Mouse (Mus musculus): ENCODE measurements around the gene Il31. TPM values are rescaled to one million over a fixed set of nuclear protein-coding genes. Genes with fewer than 3 reads are reported as not detected.
"Not testable (repeated sequence)": the region's sequence is repeated elsewhere in the genome, so short reads cannot be mapped to it uniquely, and the experiment has no call there.

Il31 gene
- total and polyA plus RNA-seq, 2 experiments from 2014 or later, result not detected

- 0 out of 2 replicates have a peak, but pooled peaks cover 9% of the 10 kb centered on the region for H3K4me1 ChIP-seq (ENCODE audit: control insufficient read depth, insufficient read depth)
- H3K4me2 ChIP-seq (ENCODE audit: low read depth, low read length), result no peak overlapping the region
- no peak for ATAC-seq (ENCODE audit: insufficient read depth, low read depth)
- no peak overlapping the region for H3K27ac ChIP-seq (ENCODE audit: low read depth)
- TF ChIP-seq CTCF (IDR thresholded peaks at IDR 0.05; ENCODE audit: low read depth), result no peak
- no peak for TF ChIP-seq EP300 (IDR thresholded peaks at IDR 0.05; ENCODE audit: low read depth)
- no peak overlapping the region for H3K4me3 ChIP-seq (ENCODE audit: low read depth, low read length)
- no peaks in the 10 kb centered on the region for H3K27me3 ChIP-seq (ENCODE audit: control insufficient read depth, insufficient read depth, low read length)
- H3K9me3 ChIP-seq (replicated peaks; ENCODE audit: control insufficient read depth, low read length), result no peaks in the 10 kb centered on the region
- H3K9ac ChIP-seq (replicated peaks; ENCODE audit: low read depth, low read length), result no peak overlapping the region
- DNase-seq (ENCODE audit: low spot score), result no peak
- WGBS, result 86% methylated on average over 9 of the region's 9 CpGs
- H3K36me3 ChIP-seq (replicated peaks; ENCODE audit: control insufficient read depth, insufficient read depth, low read length), result peaks cover 42% of the 10 kb centered on the region
Observed at GRCm38 (mm10) chr5:123520666-123521065, 31.4 kb upstream of the Il31 start.

- Histone ChIP-seq H3K9ac (replicated peaks; ENCODE audit: low read depth, low read length) (no peak overlapping the region), H3K4me3 (ENCODE audit: low read depth, low read length) (no peak overlapping the region), H3K4me2 (ENCODE audit: low read depth, low read length) (no peak overlapping the region), H3K27me3 (ENCODE audit: control insufficient read depth, insufficient read depth, low read length) (no peaks in the 10 kb centered on the region), H3K27ac (ENCODE audit: low read depth) (no peak overlapping the region), H3K4me1 (ENCODE audit: control insufficient read depth, insufficient read depth) (no peaks in the 10 kb centered on the region), H3K9me3 (replicated peaks; ENCODE audit: control insufficient read depth, low read length) (no peaks in the 10 kb centered on the region), H3K36me3 (replicated peaks; ENCODE audit: control insufficient read depth, insufficient read depth, low read length) (peaks cover 63% of the 10 kb centered on the region)
- 89% methylated on average over 5 of the region's 5 CpGs for WGBS
- ATAC-seq (ENCODE audit: insufficient read depth, low read depth), result no peak
- no peak for TF ChIP-seq CTCF (IDR thresholded peaks at IDR 0.05; ENCODE audit: low read depth)
- no peak for TF ChIP-seq EP300 (IDR thresholded peaks at IDR 0.05; ENCODE audit: low read depth)
- DNase-seq (ENCODE audit: low spot score), result no peak
Observed at GRCm38 (mm10) chr5:123514871-123515270, 25.6 kb upstream of the Il31 start.

GRCm38 (mm10) chr5:123512102-123512501 is 22.8 kb upstream of the Il31 start:
- Histone ChIP-seq H3K4me2 (ENCODE audit: low read depth, low read length) (no peak overlapping the region), H3K9ac (replicated peaks; ENCODE audit: low read depth, low read length) (0 out of 2 replicates have a peak overlapping the region, but pooled peaks have one; percentile 4), H3K27ac (ENCODE audit: low read depth) (no peak overlapping the region), H3K4me3 (ENCODE audit: low read depth, low read length) (no peak overlapping the region), H3K9me3 (replicated peaks; ENCODE audit: control insufficient read depth, low read length) (no peaks in the 10 kb centered on the region), H3K4me1 (ENCODE audit: control insufficient read depth, insufficient read depth) (peaks cover 14% of the 10 kb centered on the region), H3K27me3 (ENCODE audit: control insufficient read depth, insufficient read depth, low read length) (peaks cover 21% of the 10 kb centered on the region), H3K36me3 (replicated peaks; ENCODE audit: control insufficient read depth, insufficient read depth, low read length) (peaks cover 38% of the 10 kb centered on the region)
- no peak for ATAC-seq (ENCODE audit: insufficient read depth, low read depth)
- no peak for TF ChIP-seq EP300 (IDR thresholded peaks at IDR 0.05; ENCODE audit: low read depth)
- no peak for TF ChIP-seq CTCF (IDR thresholded peaks at IDR 0.05; ENCODE audit: low read depth)
- DNase-seq (ENCODE audit: low spot score), result no peak
- WGBS, result 72% methylated on average over 3 of the region's 3 CpGs

DNA sequence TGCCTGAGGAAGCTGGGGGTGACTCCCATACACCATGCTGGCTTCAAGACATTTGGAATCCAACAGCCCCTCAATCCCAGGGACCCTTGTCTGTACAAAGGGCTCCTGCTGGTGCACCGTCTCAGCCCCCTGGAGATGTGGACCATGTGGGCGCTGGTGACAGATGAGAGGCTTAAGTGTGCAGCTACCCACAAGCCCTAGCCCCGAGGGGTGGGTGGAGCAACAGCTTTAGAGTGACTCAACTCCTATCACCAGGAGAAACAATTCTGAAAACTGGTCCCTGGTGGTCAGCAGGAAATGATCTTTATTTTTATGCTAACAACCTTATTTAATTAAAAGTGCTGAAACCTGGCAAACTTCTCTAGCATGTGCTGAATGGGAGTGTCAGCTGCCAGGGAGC is 22.1 kb upstream of the Il31 start:
- peaks cover 28% of the 10 kb centered on the region for H3K27me3 ChIP-seq (ENCODE audit: control insufficient read depth, insufficient read depth, low read length)

GRCm38 (mm10) chr5:123510160-123510559 is 20.9 kb upstream of the Il31 start, which contains the start of gene B3gnt4:
Gene B3gnt4, plus strand, starts transcription at chr5:123510460.
- ATAC-seq (ENCODE audit: insufficient read depth, low read depth), result no peak
- Histone ChIP-seq H3K4me2 (ENCODE audit: low read depth, low read length) (no peak within 1 kb of the TSS), H3K4me1 (ENCODE audit: control insufficient read depth, insufficient read depth) (peaks cover 14% of the 10 kb centered on the region), H3K36me3 (replicated peaks; ENCODE audit: control insufficient read depth, insufficient read depth, low read length) (peaks cover 18% of the 10 kb centered on the region), H3K27me3 (ENCODE audit: control insufficient read depth, insufficient read depth, low read length) (peaks cover 28% of the 10 kb centered on the region), H3K9ac (replicated peaks; ENCODE audit: low read depth, low read length) (no peak within 1 kb of the TSS), H3K27ac (ENCODE audit: low read depth) (no peak within 1 kb of the TSS), H3K9me3 (replicated peaks; ENCODE audit: control insufficient read depth, low read length) (no peaks in the 10 kb centered on the region), H3K4me3 (ENCODE audit: low read depth, low read length) (no peak within 1 kb of the TSS)
- WGBS, result 85% methylated on average over 5 of the region's 5 CpGs
- TF ChIP-seq EP300 (IDR thresholded peaks at IDR 0.05; ENCODE audit: low read depth), result no peak
- TF ChIP-seq CTCF (IDR thresholded peaks at IDR 0.05; ENCODE audit: low read depth), result no peak
- DNase-seq (ENCODE audit: low spot score), result no peak

More for the DNA sequence above, 22.1 kb upstream of the Il31 start:
- 81% methylated on average over 3 of the region's 3 CpGs for WGBS
- H3K4me1 ChIP-seq (ENCODE audit: control insufficient read depth, insufficient read depth), result peaks cover 14% of the 10 kb centered on the region
- not testable (repeated sequence) for DNase-seq (ENCODE audit: low spot score); H3K4me3 ChIP-seq (ENCODE audit: low read depth, low read length); H3K27ac ChIP-seq (ENCODE audit: low read depth); H3K9ac ChIP-seq (replicated peaks; ENCODE audit: low read depth, low read length); H3K9me3 ChIP-seq (replicated peaks; ENCODE audit: control insufficient read depth, low read length); ATAC-seq (ENCODE audit: insufficient read depth, low read depth); H3K4me2 ChIP-seq (ENCODE audit: low read depth, low read length)
- peaks cover 31% of the 10 kb centered on the region for H3K36me3 ChIP-seq (replicated peaks; ENCODE audit: control insufficient read depth, insufficient read depth, low read length)

GRCm38 (mm10) chr5:123508921-123509320 is 19.6 kb upstream of the Il31 start:
- peak overlapping the region; percentile 55 for H3K4me3 ChIP-seq (ENCODE audit: low read depth, low read length)
- H3K36me3 ChIP-seq (replicated peaks; ENCODE audit: control insufficient read depth, insufficient read depth, low read length), result peaks cover 8% of the 10 kb centered on the region; the same call in 1 of the 2 replicates
- TF ChIP-seq CTCF (IDR thresholded peaks at IDR 0.05; ENCODE audit: low read depth), result no peak
- H3K9ac ChIP-seq (replicated peaks; ENCODE audit: low read depth, low read length), result peak overlapping the region; percentile 43; the same call in 1 of the 2 replicates
- 9% methylated on average over 12 of the region's 12 CpGs for WGBS
- H3K27ac ChIP-seq (ENCODE audit: low read depth), result no peak overlapping the region
- peak overlapping the region; percentile 79 for H3K4me2 ChIP-seq (ENCODE audit: low read depth, low read length)
- no peaks in the 10 kb centered on the region for H3K9me3 ChIP-seq (replicated peaks; ENCODE audit: control insufficient read depth, low read length)
- H3K27me3 ChIP-seq (ENCODE audit: control insufficient read depth, insufficient read depth, low read length), result peaks cover 28% of the 10 kb centered on the region
- ATAC-seq (ENCODE audit: insufficient read depth, low read depth) (no peak), DNase-seq (ENCODE audit: low spot score) (no peak)
- H3K4me1 ChIP-seq (ENCODE audit: control insufficient read depth, insufficient read depth), result peaks cover 14% of the 10 kb centered on the region
